Mouse (Mus musculus) limb, embryonic 13.5 days (tissue): ENCODE data around the gene Dnajb11. TPM values are rescaled to one million over a fixed set of nuclear protein-coding genes. Genes with fewer than 3 reads are reported as not detected.

ENCODE experiments used
- ATAC-seq: fragments of 200-750 bp; cut with Nextera tagmentation; 2 replicates; pipeline ENCODE4 v1.8.0; 2017; ENCODE audit warnings: low read depth, moderate number of reproducible peaks, moderate TSS enrichment; ENCODE audit not compliant: low FRiP score
- H3K27ac ChIP-seq: fragments of 300-500 bp; sonication (generic); 2 replicates; pipeline ENCODE4 v1.5.1; 2015; ENCODE audit warnings: inconsistent platforms, mild to moderate bottlenecking, moderate library complexity
- H3K27me3 ChIP-seq: fragments of 300-500 bp; sonication (generic); 2 replicates; pipeline ENCODE4 v1.6.1; 2015; ENCODE audit warnings: mild to moderate bottlenecking, inconsistent platforms
- H3K36me3 ChIP-seq: fragments of 300-500 bp; sonication (generic); 2 replicates; pipeline ENCODE4 v1.6.1; 2015; ENCODE audit warnings: inconsistent platforms, mild to moderate bottlenecking, moderate library complexity
- H3K4me1 ChIP-seq: fragments of 300-500 bp; sonication (generic); 2 replicates; pipeline ENCODE4 v1.6.1; 2015; ENCODE audit warnings: inconsistent platforms
- H3K4me2 ChIP-seq: fragments of 300-500 bp; sonication (generic); replicated peaks from 2 replicates; pipeline ENCODE4 v1.6.1; 2015; ENCODE audit warnings: inconsistent platforms, mild to moderate bottlenecking, moderate library complexity
- H3K4me3 ChIP-seq: fragments of 300-500 bp; sonication (generic); 2 replicates; pipeline ENCODE4 v1.5.1; 2015; ENCODE audit warnings: moderate library complexity, mild to moderate bottlenecking, inconsistent platforms
- H3K9ac ChIP-seq: fragments of 300-500 bp; sonication (generic); 2 replicates; pipeline ENCODE4 v1.6.1; 2015; ENCODE audit warnings: mild to moderate bottlenecking, inconsistent platforms
- H3K9me3 ChIP-seq: fragments of 300-500 bp; sonication (generic); 2 replicates; pipeline ENCODE4 v1.6.1; 2016; ENCODE audit warnings: inconsistent platforms
- WGBS: fragments of 180-500 bp; shearing (Covaris S2); methylation state at CpG from one replicate; pipeline ENCODE4 v1.1.7; 2015; 5-methylcytosine and 5-hydroxymethylcytosine counted together
- polyA plus RNA-seq: library from polyadenylated mRNA; unstranded; fragments of >200 nt; fragmentation: Nextera tagmentation; extraction: Ambion mirVana; gene quantifications from 2 replicates; pipeline ENCODE4 v1.2.1, GENCODE M21; 2015

Dnajb11 gene
- 106 and 110 TPM in 2 replicates for polyA plus RNA-seq

DNA sequence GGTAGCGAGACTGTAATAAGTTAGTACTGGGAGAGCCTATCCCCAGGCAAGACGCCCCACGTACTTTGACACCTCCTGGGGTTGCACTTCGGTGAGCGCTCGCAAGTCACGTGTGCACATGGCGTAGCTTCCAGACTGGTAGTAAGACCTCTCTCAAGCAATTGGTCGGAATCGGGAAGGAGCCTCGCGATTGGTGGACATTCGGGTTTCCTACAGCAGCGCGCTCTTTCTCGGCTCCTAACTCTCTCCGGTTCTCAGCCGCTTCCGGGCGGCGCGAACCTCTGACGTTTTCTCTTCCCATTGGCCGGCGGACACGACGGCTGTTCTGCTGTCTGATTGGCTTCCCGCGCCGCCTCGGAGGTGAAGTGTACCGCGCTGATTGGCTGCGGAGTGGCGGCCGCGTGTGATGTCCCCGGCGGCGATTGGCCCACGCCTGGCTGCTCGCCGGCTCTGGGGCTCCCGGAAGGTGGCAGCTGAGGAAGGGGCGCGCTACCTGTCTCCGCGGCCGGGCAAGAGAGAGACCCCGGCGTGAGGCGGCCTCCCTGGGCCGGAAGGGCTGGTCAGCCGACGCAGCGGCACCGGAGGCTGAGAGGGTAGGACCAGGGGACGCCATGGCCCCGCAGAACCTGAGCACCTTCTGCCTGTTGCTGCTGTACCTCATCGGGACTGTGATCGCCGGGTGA is at the start of gene Dnajb11, which contains the start of gene Tbccd1:
Dnajb11 (plus strand) TSS at position 415 of the 683 bp plus-strand sequence.
Tbccd1 (minus strand) TSS at position 239 of the 683 bp plus-strand sequence.
- Histone ChIP-seq H3K27me3 (no peaks in the 10 kb centered on the region), H3K36me3 (peaks cover 5% of the 10 kb centered on the region), H3K4me2 (peak within 1 kb of the TSS; percentile 90), H3K9ac (peak within 1 kb of the TSS; percentile 93), H3K27ac (peak within 1 kb of the TSS; percentile 58; the same call in 1 of the 2 replicates), H3K4me3 (peak within 1 kb of the TSS; percentile 96), H3K9me3 (no peaks in the 10 kb centered on the region), H3K4me1 (peaks cover 13% of the 10 kb centered on the region)
- ATAC-seq, result peak; percentile 100
- WGBS, result under 1% methylated on average over 62 of the region's 62 CpGs

GRCm38 (mm10) chr16:22811477-22811876 is 46.2 kb upstream of the Dnajb11 start, which contains the start of gene Crygs:
TSS of gene Crygs (minus strand) at chr16:22811577.
- Histone ChIP-seq H3K9me3 (no peaks in the 10 kb centered on the region), H3K27me3 (peaks cover 6% of the 10 kb centered on the region; the same call in 1 of the 2 replicates), H3K27ac (no peak within 1 kb of the TSS), H3K36me3 (peaks cover 11% of the 10 kb centered on the region), H3K4me3 (no peak within 1 kb of the TSS), H3K4me1 (no peaks in the 10 kb centered on the region), H3K4me2 (no peak within 1 kb of the TSS), H3K9ac (no peak within 1 kb of the TSS)
- WGBS, result 77% methylated on average over 2 of the region's 2 CpGs
- ATAC-seq, result no peak

GRCm38 (mm10) chr16:22820731-22821130 is 36.9 kb upstream of the Dnajb11 start:
- no peaks in the 10 kb centered on the region for H3K27me3 ChIP-seq
- H3K27ac ChIP-seq, result no peak overlapping the region
- no peak for ATAC-seq
- H3K36me3 ChIP-seq, result peaks cover 23% of the 10 kb centered on the region
- no peak overlapping the region for H3K4me2 ChIP-seq
- 64% methylated on average over 8 of the region's 8 CpGs for WGBS
- peaks cover 8% of the 10 kb centered on the region for H3K4me1 ChIP-seq
- no peak overlapping the region for H3K9ac ChIP-seq
- no peaks in the 10 kb centered on the region for H3K9me3 ChIP-seq
- H3K4me3 ChIP-seq, result no peak overlapping the region

DNA sequence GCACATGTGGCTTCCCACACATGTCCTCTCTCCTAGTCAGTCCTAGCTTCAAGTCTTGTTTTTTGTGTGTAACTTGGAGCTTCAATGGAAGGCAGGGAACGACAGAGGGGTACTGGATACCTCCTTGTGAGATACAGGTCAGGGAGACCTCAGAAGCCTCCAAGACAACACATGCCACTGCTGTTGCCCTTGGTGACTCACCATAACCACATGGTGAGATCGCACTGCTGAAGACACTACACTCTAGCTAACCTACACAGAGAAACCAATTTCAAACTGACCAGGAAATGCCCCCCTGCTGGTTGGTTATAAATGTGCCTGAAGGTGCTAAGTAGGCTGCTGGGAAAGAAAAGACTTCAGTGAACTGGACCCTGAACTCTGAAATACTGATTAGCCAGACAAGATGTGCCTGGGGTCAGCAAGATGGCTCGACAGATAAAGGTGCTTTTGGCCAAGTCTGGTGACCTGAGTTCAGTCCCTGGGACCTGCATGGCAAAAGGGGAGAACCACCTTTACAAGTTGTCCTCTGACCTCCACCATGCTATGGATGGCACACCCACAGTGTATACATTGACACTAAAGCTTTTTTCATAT is 24.6 kb upstream of the Dnajb11 start:
- Histone ChIP-seq H3K4me1 (no peaks in the 10 kb centered on the region), H3K9me3 (no peaks in the 10 kb centered on the region), H3K4me3 (no peak overlapping the region), H3K27me3 (no peaks in the 10 kb centered on the region), H3K27ac (no peak overlapping the region), H3K9ac (no peak overlapping the region), H3K4me2 (no peak overlapping the region), H3K36me3 (peaks cover 43% of the 10 kb centered on the region)
- ATAC-seq, result no peak
- WGBS, result 85% methylated on average over 3 of the region's 3 CpGs

GRCm38 (mm10) chr16:22839146-22839857 is 18.3 kb upstream of the Dnajb11 start:
- Histone ChIP-seq H3K27me3 (no peaks in the 10 kb centered on the region), H3K9ac (no peak overlapping the region), H3K27ac (no peak overlapping the region), H3K4me3 (no peak overlapping the region), H3K9me3 (no peaks in the 10 kb centered on the region), H3K4me1 (peaks cover 5% of the 10 kb centered on the region; the same call in 1 of the 2 replicates), H3K36me3 (peaks cover 48% of the 10 kb centered on the region), H3K4me2 (no peak overlapping the region)
- ATAC-seq, result no peak
- 95% methylated on average over 3 of the region's 3 CpGs for WGBS

DNA sequence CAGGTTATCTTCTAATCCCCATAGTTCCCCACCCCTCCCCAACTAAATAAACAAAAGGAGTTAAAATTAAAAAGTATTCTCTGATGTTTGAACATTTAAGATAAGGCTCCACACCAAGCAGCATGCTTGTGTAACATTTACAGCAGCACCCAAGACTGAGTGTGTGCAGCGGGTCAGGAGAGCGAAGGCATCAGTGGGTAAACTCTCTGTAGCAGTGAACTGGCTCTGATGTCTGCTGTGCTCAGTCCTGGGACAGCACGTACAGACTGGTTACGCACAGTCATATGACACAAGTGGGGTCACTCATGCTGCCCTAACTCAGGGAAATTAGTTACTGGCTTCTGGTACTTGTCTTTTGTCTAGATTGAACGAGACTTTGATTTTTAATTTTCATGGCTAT is 14.8 kb upstream of the Dnajb11 start:
- Histone ChIP-seq H3K4me2 (no peak overlapping the region), H3K9ac (no peak overlapping the region), H3K4me1 (peaks cover 10% of the 10 kb centered on the region), H3K36me3 (peaks cover 29% of the 10 kb centered on the region), H3K27ac (no peak overlapping the region), H3K9me3 (no peaks in the 10 kb centered on the region), H3K4me3 (no peak overlapping the region), H3K27me3 (no peaks in the 10 kb centered on the region)
- no peak for ATAC-seq
- 93% methylated on average over 5 of the region's 5 CpGs for whole genome bisulfite sequencing

DNA sequence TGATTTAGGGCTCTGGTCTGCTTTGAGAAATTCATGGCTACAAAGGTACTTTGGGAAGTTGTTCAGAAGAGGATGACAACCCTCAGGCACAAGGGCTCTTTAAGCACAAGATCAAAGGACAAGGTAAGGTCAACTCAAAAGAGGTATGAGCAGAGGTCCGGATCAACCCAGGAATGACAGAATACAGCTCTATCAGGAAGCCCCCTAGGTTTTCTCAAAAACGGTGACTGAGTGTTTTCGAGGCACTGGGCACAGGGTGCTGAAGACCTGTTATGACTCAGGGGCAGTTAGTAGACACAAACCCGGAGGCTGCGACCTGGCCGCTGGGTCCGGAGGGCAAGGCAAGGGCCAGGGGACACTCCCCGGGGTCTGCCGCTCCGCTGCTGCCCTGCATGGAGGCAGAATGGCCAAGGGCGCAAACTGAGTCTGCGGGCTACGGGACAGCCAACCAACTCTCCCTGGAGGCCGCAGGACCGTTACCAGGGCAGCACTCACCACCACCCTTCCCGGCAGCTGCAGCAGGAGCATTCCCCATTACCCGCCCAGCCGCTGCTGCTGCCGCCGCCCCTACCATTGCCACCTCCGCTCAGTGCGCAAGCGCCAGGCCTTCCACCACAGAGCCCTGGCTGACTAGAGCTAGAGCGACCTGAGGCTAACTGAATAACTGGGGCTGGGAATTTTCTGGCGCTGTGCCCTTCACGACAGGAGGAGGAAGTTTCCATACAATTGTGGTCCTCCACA is 13.4 kb upstream of the Dnajb11 start:
- Histone ChIP-seq H3K9me3 (no peaks in the 10 kb centered on the region), H3K27me3 (no peaks in the 10 kb centered on the region), H3K27ac (peak overlapping the region; percentile 11; the same call in 1 of the 2 replicates), H3K36me3 (peaks cover 22% of the 10 kb centered on the region), H3K4me2 (peak overlapping the region; percentile 89), H3K4me1 (peaks cover 10% of the 10 kb centered on the region), H3K4me3 (peak overlapping the region; percentile 57), H3K9ac (peak overlapping the region; percentile 79)
- peak; percentile 96 for ATAC-seq
- WGBS, result 4% methylated on average over 26 of the region's 26 CpGs

GRCm38 (mm10) chr16:22844834-22845233 is 12.8 kb upstream of the Dnajb11 start:
- Histone ChIP-seq H3K4me1 (peaks cover 10% of the 10 kb centered on the region), H3K27me3 (no peaks in the 10 kb centered on the region), H3K4me3 (peak overlapping the region; percentile 57), H3K27ac (peak overlapping the region; percentile 29; the same call in 1 of the 2 replicates), H3K9me3 (no peaks in the 10 kb centered on the region), H3K4me2 (peak overlapping the region; percentile 89), H3K9ac (peak overlapping the region; percentile 79; the same call in 1 of the 2 replicates), H3K36me3 (peaks cover 16% of the 10 kb centered on the region)
- no peak; the same call in 1 of the 2 replicates for ATAC-seq
- 41% methylated on average over 5 of the region's 5 CpGs for WGBS

DNA sequence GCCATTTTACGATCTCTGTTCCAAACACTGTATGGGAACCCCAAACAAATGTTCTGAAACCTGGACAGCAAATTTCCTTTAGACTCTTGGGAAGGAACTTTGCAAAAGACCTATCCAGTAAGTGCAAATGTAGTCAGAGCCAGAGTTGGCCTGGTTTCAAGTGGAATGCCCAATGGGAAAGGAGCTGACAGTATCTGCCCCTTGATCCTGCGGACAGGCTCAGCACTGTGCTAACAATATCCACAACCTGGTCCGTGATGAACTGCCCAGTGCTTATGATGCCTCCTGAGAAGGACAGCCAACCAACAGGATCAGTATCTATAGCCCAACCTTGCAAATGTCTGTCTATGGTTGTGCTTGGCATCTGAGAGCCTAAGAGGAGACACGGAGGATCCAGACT is 12.2 kb upstream of the Dnajb11 start:
- H3K9me3 ChIP-seq, result no peaks in the 10 kb centered on the region
- peaks cover 10% of the 10 kb centered on the region for H3K4me1 ChIP-seq

GRCm38 (mm10) chr16:22847686-22848085 is 10.0 kb upstream of the Dnajb11 start:
- Histone ChIP-seq H3K27me3 (no peaks in the 10 kb centered on the region), H3K27ac (no peak overlapping the region), H3K4me1 (peaks cover 10% of the 10 kb centered on the region), H3K36me3 (no peaks in the 10 kb centered on the region), H3K9me3 (no peaks in the 10 kb centered on the region), H3K4me3 (no peak overlapping the region), H3K9ac (no peak overlapping the region), H3K4me2 (no peak overlapping the region)
- no peak for ATAC-seq
- WGBS, result 87% methylated on average over 1 of the region's 1 CpGs

More for the DNA sequence above, 12.2 kb upstream of the Dnajb11 start:
- ATAC-seq, result no peak
- H3K36me3 ChIP-seq, result peaks cover 13% of the 10 kb centered on the region
- 86% methylated on average over 4 of the region's 4 CpGs for WGBS
- no peak overlapping the region for H3K27ac ChIP-seq
- H3K27me3 ChIP-seq, result no peaks in the 10 kb centered on the region
- no peak overlapping the region for H3K4me2 ChIP-seq
- H3K4me3 ChIP-seq, result no peak overlapping the region
- no peak overlapping the region for H3K9ac ChIP-seq

DNA sequence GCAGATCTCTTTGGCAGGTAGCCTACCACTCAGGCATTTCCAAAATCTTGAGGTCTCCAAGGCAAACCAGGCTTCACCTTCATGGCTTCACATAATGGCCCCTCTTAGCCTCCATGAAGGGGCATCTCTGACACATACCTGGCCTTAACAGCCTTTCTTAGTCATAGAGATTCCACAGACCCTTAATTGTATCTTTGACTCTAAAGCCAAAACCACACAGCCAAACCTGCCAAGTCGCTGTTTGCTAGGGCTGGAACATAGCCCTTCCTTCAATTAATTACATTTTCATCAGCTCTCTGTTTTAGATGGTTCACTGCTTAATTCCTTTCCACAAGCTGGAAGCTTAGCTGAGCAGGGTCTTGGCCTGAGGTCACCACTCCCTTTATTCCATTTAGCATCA is 9.3 kb upstream of the Dnajb11 start:
- H3K4me1 ChIP-seq, result peaks cover 10% of the 10 kb centered on the region
- 83% methylated on average over 1 of the region's 1 CpGs for WGBS
- no peaks in the 10 kb centered on the region for H3K27me3 ChIP-seq
- ATAC-seq, result no peak
- no peaks in the 10 kb centered on the region; the same call in 1 of the 2 replicates for H3K36me3 ChIP-seq
- H3K4me3 ChIP-seq, result no peak overlapping the region
- H3K27ac ChIP-seq, result no peak overlapping the region
- H3K9ac ChIP-seq, result no peak overlapping the region
- H3K9me3 ChIP-seq, result no peaks in the 10 kb centered on the region
- H3K4me2 ChIP-seq, result no peak overlapping the region
